Mouse (Mus musculus) MEL (cell line): ENCODE measurements around the gene Lnx1.

Source experiments
- CTCF ChIP-seq, 3 experiments: IDR thresholded peaks in 2 of 3; conservative IDR thresholded peaks in 1 of 3; 2 replicates each; pipeline ENCODE4 v1.5.1; 2011 to 2012; ENCODE audit warnings: low read length in 3 of 3, low read depth in 2 of 3, mild to moderate bottlenecking in 2 of 3, improper control_type of control experiment in 1 of 3, inconsistent platforms in 1 of 3, mixed read lengths in 1 of 3, moderate library complexity in 1 of 3; ENCODE audit not compliant: control insufficient read depth in 1 of 3, insufficient read depth in 1 of 3, poor library complexity in 1 of 3, severe bottlenecking in 1 of 3
- E2F4 ChIP-seq: IDR thresholded peaks from 2 replicates; pipeline ENCODE4 v1.6.1; 2011; ENCODE audit warnings: low read depth, low read length, improper control_type of control experiment, borderline replicate concordance
- EP300 ChIP-seq, 2 experiments: IDR thresholded peaks; 2 replicates each; pipeline ENCODE4 v1.6.1; 2011; ENCODE audit warnings: improper control_type of control experiment in 2 of 2, low read length in 2 of 2, low read depth in 1 of 2, mild to moderate bottlenecking in 1 of 2
- MAFK ChIP-seq: IDR thresholded peaks from 2 replicates; pipeline ENCODE4 v1.6.1; 2011; ENCODE audit warnings: low read depth, mild to moderate bottlenecking, low read length, improper control_type of control experiment, borderline replicate concordance
- MAX ChIP-seq: IDR thresholded peaks from 2 replicates; pipeline ENCODE4 v1.6.1; 2011; ENCODE audit warnings: low read length, improper control_type of control experiment
- POLR2A ChIP-seq, 2 experiments: IDR thresholded peaks; 2 replicates each; pipeline ENCODE4 v1.6.1; 2011 to 2012; ENCODE audit warnings: low read length in 2 of 2, mild to moderate bottlenecking in 2 of 2, control low read depth in 1 of 2, improper control_type of control experiment in 1 of 2, low read depth in 1 of 2, moderate library complexity in 1 of 2; ENCODE audit not compliant: control insufficient read depth in 1 of 2, insufficient read depth in 1 of 2, poor library complexity in 1 of 2
- SIN3A ChIP-seq: IDR thresholded peaks from 2 replicates; pipeline ENCODE4 v1.6.1; 2012; ENCODE audit warnings: low read length, improper control_type of control experiment, inconsistent platforms
- UBTF ChIP-seq: IDR thresholded peaks from 2 replicates; pipeline ENCODE4 v1.6.1; 2012; ENCODE audit warnings: low read depth, mild to moderate bottlenecking, inconsistent platforms, low read length, improper control_type of control experiment, moderate library complexity, borderline replicate concordance; ENCODE audit not compliant: insufficient read depth

DNA sequence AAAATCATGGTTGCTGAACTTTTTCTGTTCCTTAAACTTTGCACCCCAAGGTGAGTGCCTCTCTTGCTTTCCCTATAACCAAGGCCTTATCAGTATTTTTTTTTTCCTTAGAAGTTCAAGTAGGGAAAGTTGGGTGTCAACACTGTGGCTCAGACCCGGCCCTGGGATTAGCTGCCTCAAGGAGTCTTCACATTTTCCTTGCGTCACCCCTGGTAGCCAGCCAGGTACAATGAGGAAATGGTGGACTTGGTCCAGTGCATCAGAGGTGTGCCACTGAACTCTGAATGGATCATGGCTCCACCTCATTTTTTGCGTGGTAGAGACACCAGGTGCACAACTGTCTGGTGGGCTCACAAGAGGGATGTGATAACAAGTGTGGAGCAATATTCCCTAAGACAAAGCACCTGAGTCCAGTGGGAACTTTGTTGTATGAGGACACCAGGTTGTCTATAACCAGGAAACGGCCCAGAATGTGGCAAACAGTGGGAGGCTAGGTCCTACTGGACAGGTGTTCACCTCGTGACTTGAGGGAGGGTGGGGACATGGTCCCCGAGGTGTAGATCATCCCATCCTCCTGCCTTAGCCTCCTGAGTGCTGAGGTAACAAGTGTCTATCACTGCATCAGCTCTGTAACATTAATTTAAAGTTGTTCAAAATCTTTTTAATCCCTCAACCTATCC is 10.2 kb downstream of the Lnx1 start:
- TF ChIP-seq CTCF (IDR thresholded peaks at IDR 0.05 in 2 of 3, conservative IDR thresholded peaks at IDR 0.05 in 1 of 3; ENCODE audit: control insufficient read depth in 1 of 3, insufficient read depth in 1 of 3, low read depth in 2 of 3, low read length in 3 of 3, poor library complexity in 1 of 3, severe bottlenecking in 1 of 3) (no peak), EP300 (IDR thresholded peaks at IDR 0.05; ENCODE audit: low read depth in 1 of 2, low read length in 2 of 2) (no peak), MAFK (no peak), UBTF (no peak), SIN3A (no peak), E2F4 (no peak), MAX (no peak), POLR2A (IDR thresholded peaks at IDR 0.05; ENCODE audit: control insufficient read depth in 1 of 2, insufficient read depth in 1 of 2, low read depth in 1 of 2, low read length in 2 of 2, poor library complexity in 1 of 2) (no peak)
